Comparison of ENCODE assay signal across 43 mouse cellular contexts in genomic region chr5:37097591-37097990, GRCm38 (mm10). TPM values are rescaled to one million over a fixed set of nuclear protein-coding genes. Genes with fewer than 3 reads are reported as not detected.
"Had no signal": no experiment of that assay in that cellular context is flagged by ENCODE, and none has a peak within 500 bp of the region (broad histone marks: within the 10 kb centered on the region; RNA-seq: fewer than 3 reads in every experiment).

No protein-coding gene starts in this region.

- DNase-seq: heart, postnatal 10 days; heart, postnatal 14 days; heart, postnatal 36 days; heart, postnatal 4 days; kidney, adult 11 months; kidney, adult 18-20 months; kidney, adult 2 months; kidney, adult 8-10 months; kidney, adult 9 months; kidney, postnatal 10 days; kidney, postnatal 14 days; kidney, postnatal 25 days; kidney, postnatal 36 days; kidney, postnatal 4 days; layer of hippocampus, adult 9-11 months; layer of hippocampus, postnatal 36 days had no signal

- H3K9me3 ChIP-seq: heart, embryonic 10.5 days; heart, embryonic 12.5 days; heart, embryonic 13.5 days; heart, embryonic 15.5 days; hindbrain, embryonic 10.5 days; hindbrain, embryonic 12.5 days; hindbrain, embryonic 13.5 days; hindbrain, embryonic 15.5 days; intestine, embryonic 15.5 days; kidney, embryonic 15.5 days had no signal

- ATAC-seq: hindbrain, embryonic 16.5 days; hindbrain, postnatal 0 days; inflammation-experienced regulatory T-cells, adult 6 months; intestine, embryonic 15.5 days; intestine, embryonic 16.5 days; intestine, postnatal 0 days had no signal

- H3K27me3 ChIP-seq: intestine, embryonic 15.5 days had no signal

- H3K4me3 ChIP-seq: heart, embryonic 10.5 days; heart, embryonic 12.5 days; heart, embryonic 13.5 days; heart, embryonic 15.5 days; hindbrain, embryonic 10.5 days; hindbrain, embryonic 12.5 days; hindbrain, embryonic 13.5 days; hindbrain, embryonic 15.5 days; intestine, embryonic 15.5 days; kidney, embryonic 15.5 days; layer of hippocampus, adult 2 months had no signal

- H3K4me1 ChIP-seq: heart, embryonic 10.5 days; heart, embryonic 12.5 days; heart, embryonic 13.5 days; heart, embryonic 15.5 days; hindbrain, embryonic 10.5 days; hindbrain, embryonic 12.5 days; hindbrain, embryonic 13.5 days; hindbrain, embryonic 15.5 days; intestine, embryonic 15.5 days; kidney, embryonic 15.5 days had no signal

- H3K9ac ChIP-seq: heart, embryonic 12.5 days; heart, embryonic 13.5 days; heart, embryonic 15.5 days; hindbrain, embryonic 12.5 days; hindbrain, embryonic 13.5 days; hindbrain, embryonic 14.5 days; hindbrain, embryonic 15.5 days; intestine, embryonic 15.5 days; kidney, embryonic 15.5 days had no signal

- H3K36me3 ChIP-seq: heart, embryonic 10.5 days; heart, embryonic 12.5 days; heart, embryonic 13.5 days; heart, embryonic 15.5 days; hindbrain, embryonic 10.5 days; hindbrain, embryonic 12.5 days; hindbrain, embryonic 15.5 days; intestine, embryonic 15.5 days; kidney, embryonic 15.5 days had no signal

- H3K27ac ChIP-seq: heart, embryonic 10.5 days; heart, embryonic 13.5 days; heart, embryonic 15.5 days; hindbrain, embryonic 10.5 days; hindbrain, embryonic 12.5 days; hindbrain, embryonic 13.5 days; hindbrain, embryonic 14.5 days; hindbrain, embryonic 15.5 days; hindbrain, postnatal 0 days; intestine, embryonic 15.5 days; kidney, embryonic 15.5 days; kidney, postnatal 0 days; layer of hippocampus, adult 2 months had no signal

- H3K4me2 ChIP-seq: heart, embryonic 11.5 days; heart, embryonic 12.5 days; heart, embryonic 13.5 days; heart, embryonic 15.5 days; hindbrain, embryonic 12.5 days; hindbrain, embryonic 13.5 days; hindbrain, embryonic 14.5 days; hindbrain, embryonic 15.5 days; intestine, embryonic 15.5 days; kidney, embryonic 15.5 days had no signal

RNA-seq across cellular contexts. Expression of gene Gm1043, which starts 12.4 kb away (rescaled TPM):
- total RNA-seq: heart, postnatal 10 days; heart, postnatal 25 days; heart, postnatal 36 days; heart, postnatal 4 days; hematopoietic stem cell, adult 5-6 weeks had no signal
- polyA plus RNA-seq: heart, embryonic 10.5 days; heart, embryonic 11.5 days; heart, embryonic 12.5 days; heart, embryonic 13.5 days; heart, embryonic 14.5 days; heart, embryonic 15.5 days; heart, embryonic 16.5 days; heart, postnatal 0 days; intestine, embryonic 14.5 days; kidney, embryonic 14.5 days; kidney, embryonic 15.5 days; kidney, embryonic 16.5 days; kidney, postnatal 0 days had no signal
